Mouse (Mus musculus) brain, embryonic 14.5 days (tissue): ENCODE data around the gene Dnah3. TPM values are rescaled to one million over a fixed set of nuclear protein-coding genes. Genes with fewer than 3 reads are reported as not detected.

Source experiments
- DNase-seq: peaks from one replicate; pipeline ENCODE4 v3.0.0-alpha.2; 2011; ENCODE audit warnings: low read depth
- CTCF ChIP-seq: fragments of 200-500 bp; IDR thresholded peaks from 2 replicates; pipeline ENCODE4 v1.5.1; 2012; ENCODE audit warnings: inconsistent platforms, mild to moderate bottlenecking, moderate library complexity, borderline replicate concordance; ENCODE audit not compliant: insufficient read depth, insufficient read length; ENCODE audit errors: extremely low read depth
- POLR2A ChIP-seq: fragments of 200-500 bp; IDR thresholded peaks from 2 replicates; pipeline ENCODE4 v1.6.1; 2012; ENCODE audit warnings: mild to moderate bottlenecking, inconsistent platforms, borderline replicate concordance; ENCODE audit not compliant: poor library complexity, insufficient read depth, insufficient read length, severe bottlenecking; ENCODE audit errors: extremely low read depth
- polyA plus RNA-seq: library from polyadenylated mRNA; depleted of rRNA; stranded (reverse); fragments of >200 nt; gene quantifications from 2 replicates; pipeline ENCODE4 v1.2.3, GENCODE M21; 2012

The Dnah3 gene
- polyA plus RNA-seq, 1 experiment = 0.15 TPM

GRCm38 (mm10) chr7:120103019-120103567, 8.0 kb upstream of the Dnah3 start:
- DNase-seq = peak; percentile 8
- no peak for TF ChIP-seq POLR2A
- TF ChIP-seq CTCF = no peak

- DNase-seq = peak; percentile 84
- no peak for TF ChIP-seq CTCF
- TF ChIP-seq POLR2A = peak; percentile 10; the same call in 1 of the 2 replicates
Observed at GRCm38 (mm10) chr7:120102164-120102972, 7.3 kb upstream of the Dnah3 start, which contains the start of gene Tmem159. TSS of gene Tmem159 (plus strand) at chr7:120102353.

- DNase-seq = peak; percentile 56
- TF ChIP-seq CTCF = peak; percentile 69
- TF ChIP-seq POLR2A = no peak
Observed at GRCm38 (mm10) chr7:120098403-120098802, 3.3 kb upstream of the Dnah3 start.

- TF ChIP-seq CTCF (peak; percentile 60), POLR2A (no peak)
Observed at GRCm38 (mm10) chr7:120097845-120098244, 2.8 kb upstream of the Dnah3 start.

GRCm38 (mm10) chr7:120094216-120094615, 864 bp downstream of the Dnah3 start:
- DNase-seq = no peak
- TF ChIP-seq CTCF (no peak), POLR2A (no peak)

More at GRCm38 (mm10) chr7:120097845-120098244, 2.8 kb upstream of the Dnah3 start:
- DNase-seq = peak; percentile 74

GRCm38 (mm10) chr7:120093033-120093432, 2.0 kb downstream of the Dnah3 start:
- peak; percentile 53 for DNase-seq
- TF ChIP-seq POLR2A (no peak), CTCF (no peak)

- DNase-seq = no peak
- TF ChIP-seq CTCF = no peak
- no peak for TF ChIP-seq POLR2A
Observed at GRCm38 (mm10) chr7:120080177-120080576, 14.9 kb downstream of the Dnah3 start.

GRCm38 (mm10) chr7:120069164-120069563, 25.9 kb downstream of the Dnah3 start:
- peak; percentile 30 for DNase-seq
- no peak for TF ChIP-seq CTCF
- no peak for TF ChIP-seq POLR2A

GRCm38 (mm10) chr7:120068114-120068513, 27.0 kb downstream of the Dnah3 start:
- DNase-seq = no peak
- no peak for TF ChIP-seq POLR2A
- no peak for TF ChIP-seq CTCF

GRCm38 (mm10) chr7:120064045-120064444, 31.0 kb downstream of the Dnah3 start:
- no peak for DNase-seq
- TF ChIP-seq CTCF (no peak), POLR2A (no peak)

- DNase-seq = no peak
- no peak for TF ChIP-seq CTCF
- no peak for TF ChIP-seq POLR2A
Observed at GRCm38 (mm10) chr7:120055479-120055878, 39.6 kb downstream of the Dnah3 start.
